In the genomic region with DNA sequence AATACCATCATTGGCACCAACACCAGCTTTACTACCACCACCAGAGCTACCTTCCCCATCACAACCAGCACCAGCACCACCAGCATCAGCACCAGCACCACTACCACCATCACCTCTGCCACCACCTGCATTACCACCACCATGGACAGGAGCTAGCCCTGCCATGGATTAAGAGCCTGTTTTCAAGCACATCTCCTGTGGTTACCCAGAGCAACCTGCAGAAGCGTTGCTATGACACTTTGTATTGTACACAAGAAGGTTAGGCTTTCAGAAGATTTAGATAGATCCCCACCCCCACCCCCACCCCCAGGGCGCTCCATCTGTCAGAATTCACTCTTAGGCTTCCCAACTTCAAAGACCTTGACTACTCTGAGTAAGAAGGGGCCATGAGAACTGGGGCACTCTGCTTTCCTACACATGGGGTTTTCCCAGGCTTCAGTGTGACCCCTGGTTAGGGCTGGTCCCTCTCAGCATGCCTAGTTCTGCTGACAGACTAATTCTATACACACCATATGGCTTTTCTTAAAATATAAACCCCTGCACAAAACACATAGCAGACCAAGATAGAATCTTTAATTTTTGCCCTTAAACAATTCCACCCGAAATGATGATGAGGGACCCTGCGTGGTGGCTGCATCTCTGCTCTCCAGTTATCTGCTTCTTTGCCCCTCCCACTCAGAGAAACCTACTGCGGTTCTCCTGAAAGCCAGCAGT, we compare ENCODE assay signal across 19 mouse cellular contexts.
A peak's percentile ranks its signal among the peaks of the same experiment; 100 is the strongest.
DNase-seq lines count a peak whose midpoint lies in the region; ATAC-seq lines count a peak whose summit lies in the region.
"Had no signal": no experiment of that assay in that cellular context is flagged by ENCODE, and none has a peak within 500 bp of the region (broad histone marks: within the 10 kb centered on the region; RNA-seq: fewer than 3 reads in every experiment).

No protein-coding gene starts in this region.

- H3K4me1 ChIP-seq in limb, embryonic 12.5 days (replicated peaks): peaks cover 4% of the 10 kb centered on the region; the same call in 1 of the 2 replicates
- H3K4me1 ChIP-seq in limb, embryonic 10.5 days: no peaks in the 10 kb centered on the region
- H3K4me1 ChIP-seq in embryonic facial prominence, embryonic 10.5 days: peaks cover 11% of the 10 kb centered on the region
- H3K4me1 ChIP-seq in hindbrain, embryonic 11.5 days (replicated peaks; ENCODE audit: control insufficient read depth, insufficient read depth, low read length): no peaks in the 10 kb centered on the region; the same call in 1 of the 2 replicates
- H3K4me1 ChIP-seq in midbrain, embryonic 15.5 days: peaks cover 9% of the 10 kb centered on the region
- H3K4me1 ChIP-seq: neural tube, embryonic 12.5 days had no signal

- H3K4me3 ChIP-seq in limb, embryonic 12.5 days (replicated peaks): no peak overlapping the region
- no peak overlapping the region for H3K4me3 ChIP-seq in limb, embryonic 10.5 days
- H3K4me3 ChIP-seq in embryonic facial prominence, embryonic 10.5 days: no peak overlapping the region
- H3K4me3 ChIP-seq in hindbrain, embryonic 11.5 days (ENCODE audit: low read depth, low read length): no peak overlapping the region
- H3K4me3 ChIP-seq in midbrain, embryonic 15.5 days: no peak overlapping the region
- H3K4me3 ChIP-seq: erythroblast, embryonic 14.5 days; heart, adult 2 months; limb, embryonic 13.5 days; neural tube, embryonic 12.5 days had no signal

- no peak for ATAC-seq in limb, embryonic 12.5 days (ENCODE audit: insufficient number of reproducible peaks, insufficient read depth, low FRiP score, low TSS enrichment, low read depth)
- no peak; the same call in 1 of the 2 replicates for ATAC-seq in hindbrain, embryonic 11.5 days (ENCODE audit: low FRiP score)
- ATAC-seq in midbrain, embryonic 15.5 days (replicated peaks): no peak
- no peak for ATAC-seq in cerebellum, adult (ENCODE audit: insufficient number of reproducible peaks, low FRiP score, low TSS enrichment)
- ATAC-seq: CD4-positive, CD25-positive, alpha-beta regulatory T cell, adult 4 months had no signal

- no peak for DNase-seq in limb, embryonic 10.5 days (ENCODE audit: low spot score)
- DNase-seq in embryonic facial prominence, embryonic 10.5 days (ENCODE audit: low spot score): no peak
- DNase-seq in hindbrain, embryonic 11.5 days (ENCODE audit: low spot score): no peak
- DNase-seq in gastrocnemius, adult 8-10 months (ENCODE audit: low spot score in 2 of 2): no peak
- DNase-seq: adrenal gland, postnatal 36 days; cerebellum, adult 11 months; heart, adult 2 months; heart, postnatal 10 days; kidney, adult 18-20 months; kidney, postnatal 36 days; lung, adult 18-20 months; right cerebral cortex, postnatal 25 days had no signal

- WGBS in limb, embryonic 12.5 days: 69% methylated on average over 5 of the region's 5 CpGs
- 67% methylated on average over 5 of the region's 5 CpGs for WGBS in limb, embryonic 10.5 days
- 55% methylated on average over 5 of the region's 5 CpGs for WGBS in embryonic facial prominence, embryonic 10.5 days
- 51% methylated on average over 5 of the region's 5 CpGs for WGBS in hindbrain, embryonic 11.5 days
- 37% methylated on average over 5 of the region's 5 CpGs for WGBS in midbrain, embryonic 15.5 days

- H3K27me3 ChIP-seq in limb, embryonic 12.5 days: no peaks in the 10 kb centered on the region; the same call in 1 of the 2 replicates
- no peaks in the 10 kb centered on the region for H3K27me3 ChIP-seq in limb, embryonic 10.5 days (ENCODE audit: low read depth, poor library complexity, severe bottlenecking)
- H3K27me3 ChIP-seq in embryonic facial prominence, embryonic 10.5 days (replicated peaks; ENCODE audit: low read depth, poor library complexity, severe bottlenecking): no peaks in the 10 kb centered on the region
- H3K27me3 ChIP-seq in hindbrain, embryonic 11.5 days (ENCODE audit: control insufficient read depth, insufficient read depth, low read length): no peaks in the 10 kb centered on the region
- H3K27me3 ChIP-seq in midbrain, embryonic 15.5 days (replicated peaks): no peaks in the 10 kb centered on the region
- H3K27me3 ChIP-seq: limb, embryonic 13.5 days; neural tube, embryonic 12.5 days had no signal

- no peak overlapping the region for H3K9ac ChIP-seq in limb, embryonic 12.5 days (replicated peaks)
- no peak overlapping the region for H3K9ac ChIP-seq in hindbrain, embryonic 11.5 days (ENCODE audit: low read depth, low read length)
- no peak overlapping the region for H3K9ac ChIP-seq in midbrain, embryonic 15.5 days
- H3K9ac ChIP-seq: limb, embryonic 13.5 days; neural tube, embryonic 12.5 days had no signal

- no peak overlapping the region for H3K4me2 ChIP-seq in limb, embryonic 12.5 days
- H3K4me2 ChIP-seq in hindbrain, embryonic 11.5 days (replicated peaks; ENCODE audit: low read depth, low read length): no peak overlapping the region
- H3K4me2 ChIP-seq in midbrain, embryonic 15.5 days: no peak overlapping the region
- H3K4me2 ChIP-seq: limb, embryonic 13.5 days; neural tube, embryonic 12.5 days had no signal

- no peaks in the 10 kb centered on the region for H3K36me3 ChIP-seq in limb, embryonic 12.5 days
- no peaks in the 10 kb centered on the region for H3K36me3 ChIP-seq in limb, embryonic 10.5 days
- no peaks in the 10 kb centered on the region for H3K36me3 ChIP-seq in embryonic facial prominence, embryonic 10.5 days (replicated peaks)
- H3K36me3 ChIP-seq in hindbrain, embryonic 11.5 days (ENCODE audit: control insufficient read depth, insufficient read depth, low read length): no peaks in the 10 kb centered on the region
- no peaks in the 10 kb centered on the region for H3K36me3 ChIP-seq in midbrain, embryonic 15.5 days (replicated peaks)
- H3K36me3 ChIP-seq: limb, embryonic 13.5 days; neural tube, embryonic 12.5 days had no signal

- H3K9me3 ChIP-seq in limb, embryonic 12.5 days: no peaks in the 10 kb centered on the region
- H3K9me3 ChIP-seq in limb, embryonic 10.5 days (replicated peaks): no peaks in the 10 kb centered on the region
- H3K9me3 ChIP-seq in embryonic facial prominence, embryonic 10.5 days: no peaks in the 10 kb centered on the region
- H3K9me3 ChIP-seq in hindbrain, embryonic 11.5 days (ENCODE audit: control insufficient read depth, low read length): no peaks in the 10 kb centered on the region
- H3K9me3 ChIP-seq in midbrain, embryonic 15.5 days: no peaks in the 10 kb centered on the region
- H3K9me3 ChIP-seq: limb, embryonic 13.5 days had no signal

- 0 out of 2 replicates have a peak overlapping the region, but pooled peaks have one; percentile 41 for H3K27ac ChIP-seq in limb, embryonic 12.5 days
- H3K27ac ChIP-seq in limb, embryonic 10.5 days: no peak overlapping the region
- peak overlapping the region; percentile 61 for H3K27ac ChIP-seq in embryonic facial prominence, embryonic 10.5 days (replicated peaks)
- peak overlapping the region; percentile 36; the same call in 1 of the 2 replicates for H3K27ac ChIP-seq in hindbrain, embryonic 11.5 days (ENCODE audit: low read depth, low read length)
- peak overlapping the region; percentile 16; the same call in 1 of the 2 replicates for H3K27ac ChIP-seq in midbrain, embryonic 15.5 days
- H3K27ac ChIP-seq: heart, adult 2 months; limb, embryonic 13.5 days; neural tube, embryonic 12.5 days had no signal
